Mouse (Mus musculus): Measurements from ENCODE around the gene Lhx1.

The Lhx1 gene

DNA sequence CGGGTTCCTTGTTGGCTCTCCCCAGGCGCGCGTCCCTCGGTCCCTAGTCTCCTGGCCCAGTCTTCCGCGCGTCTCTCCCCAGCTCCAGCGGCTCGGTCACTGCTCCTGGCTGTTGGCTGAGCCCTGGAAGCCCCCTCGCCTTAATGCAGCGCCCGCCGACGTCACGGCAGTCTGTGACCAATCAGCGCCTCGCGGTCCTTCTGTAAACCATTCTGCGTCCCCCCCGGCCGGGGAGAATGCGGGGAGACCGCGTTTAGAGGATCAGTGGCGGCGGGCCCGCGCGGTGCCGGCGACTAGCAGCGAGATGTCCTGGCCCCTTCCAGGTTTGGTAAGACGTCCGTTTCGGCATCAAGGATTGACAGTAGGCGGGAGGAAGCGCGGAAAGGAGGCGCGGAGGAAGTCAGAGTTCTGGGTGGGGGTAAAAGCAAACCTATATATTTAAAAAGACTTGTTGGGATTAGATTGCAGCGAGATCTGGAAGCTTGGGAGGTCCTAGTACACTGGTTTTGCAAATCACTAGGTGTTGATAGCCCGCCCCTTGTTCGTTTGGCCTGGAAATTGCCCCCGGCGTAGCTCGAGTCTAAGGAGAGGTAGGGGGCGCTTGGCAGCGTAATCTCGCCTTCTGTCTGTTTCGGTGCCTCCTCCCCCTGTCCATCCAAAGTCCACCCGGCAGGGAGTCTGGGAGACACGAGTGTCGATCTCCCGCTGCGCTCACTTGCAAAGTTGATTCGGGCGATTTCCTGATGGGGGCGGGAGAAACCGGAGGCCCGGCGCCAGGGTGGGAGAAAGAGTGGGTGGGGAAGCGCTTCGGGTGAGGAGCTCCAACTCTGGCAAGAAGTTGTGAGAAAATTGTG is at the start of gene Lhx1:
Gene Lhx1 (minus strand): TSS at position 115 of the 854 bp plus-strand sequence.
- no peak for DNase-seq (ENCODE audit: extremely low read depth, insufficient read length, low spot score)

DNA sequence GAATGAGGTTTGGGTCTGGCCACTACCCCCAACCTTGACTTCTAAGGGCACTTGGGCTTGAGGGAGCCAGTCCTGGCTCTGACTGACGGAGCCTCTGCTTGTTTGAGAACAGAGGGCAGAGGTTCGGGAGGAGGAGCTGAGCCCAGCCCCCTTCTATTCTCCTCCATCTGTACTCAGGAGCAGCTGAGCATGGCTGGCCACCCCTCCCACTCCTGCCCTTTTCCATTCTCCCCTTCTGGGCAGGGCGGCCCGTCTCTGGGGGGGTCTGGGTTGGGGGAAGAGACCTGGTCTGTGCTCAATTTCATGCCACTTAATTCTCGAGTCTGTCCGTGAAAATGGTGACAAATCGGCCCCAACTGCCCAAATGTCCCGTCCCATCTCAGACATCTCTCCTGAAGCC is 49.5 kb upstream of the Lhx1 start:
- DNase-seq (ENCODE audit: extremely low read depth, insufficient read length, low spot score): no peak

DNA sequence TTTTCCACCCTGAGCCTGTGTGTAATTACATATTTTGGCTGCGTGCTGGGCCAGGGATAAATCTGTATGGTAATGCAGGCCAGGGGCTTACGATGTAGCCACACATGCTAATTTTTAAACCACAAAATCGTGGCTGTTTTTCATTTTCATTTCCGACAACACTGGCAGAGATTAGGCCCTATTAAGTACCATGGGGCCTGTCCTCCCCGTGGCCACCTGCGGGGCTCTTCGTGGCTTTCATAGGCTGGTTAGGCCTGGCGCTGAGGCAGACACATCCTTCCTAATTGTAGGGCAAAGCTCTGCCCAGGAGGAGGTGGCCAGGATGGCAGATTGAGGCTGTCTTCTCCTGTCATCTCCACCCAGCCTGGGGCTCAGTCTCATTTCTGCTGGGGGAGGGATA is 48.3 kb upstream of the Lhx1 start:
- no peak for DNase-seq (ENCODE audit: extremely low read depth, insufficient read length, low spot score)

DNA sequence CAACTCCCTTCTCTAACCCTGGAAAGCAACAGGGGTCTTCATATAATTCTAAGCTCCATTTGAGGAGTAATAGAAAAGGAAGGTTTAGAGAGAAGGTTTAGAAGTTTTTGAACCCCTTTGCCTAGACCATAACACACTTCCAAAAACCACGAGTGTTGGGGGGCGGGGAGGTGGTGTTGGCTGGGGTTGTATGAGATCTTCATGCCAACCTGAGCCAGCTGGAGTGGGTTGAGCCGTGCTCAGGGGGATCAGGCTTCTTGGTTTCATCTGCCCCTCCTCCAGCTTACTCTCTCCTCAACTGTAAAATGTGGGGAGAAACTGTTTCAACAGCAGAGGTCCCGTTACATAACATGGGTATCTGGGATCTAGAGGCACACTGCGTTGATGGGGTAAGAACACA is 45.5 kb upstream of the Lhx1 start:
- no peak for DNase-seq (ENCODE audit: extremely low read depth, insufficient read length, low spot score)

DNA sequence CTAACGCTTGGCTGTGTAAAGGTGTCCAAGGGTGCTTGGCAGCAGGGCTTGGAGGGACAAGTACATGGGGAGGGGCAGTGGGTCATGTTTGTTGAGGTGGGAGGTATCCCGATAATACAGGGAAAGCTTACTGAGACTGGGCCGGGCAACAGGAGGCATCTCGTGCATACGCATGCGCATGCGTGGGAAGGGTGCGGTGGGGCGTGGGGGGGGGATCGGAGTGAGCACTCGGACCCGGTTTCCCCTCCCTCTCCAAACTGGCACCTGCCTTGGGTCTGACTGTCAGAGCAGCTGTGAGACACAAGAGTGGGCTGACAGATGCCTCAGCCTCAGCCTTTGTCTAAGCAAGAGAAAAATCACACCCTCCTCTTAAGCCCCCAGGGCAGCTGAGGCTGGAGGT is 45.1 kb upstream of the Lhx1 start:
- DNase-seq (ENCODE audit: extremely low read depth, insufficient read length, low spot score): no peak

DNA sequence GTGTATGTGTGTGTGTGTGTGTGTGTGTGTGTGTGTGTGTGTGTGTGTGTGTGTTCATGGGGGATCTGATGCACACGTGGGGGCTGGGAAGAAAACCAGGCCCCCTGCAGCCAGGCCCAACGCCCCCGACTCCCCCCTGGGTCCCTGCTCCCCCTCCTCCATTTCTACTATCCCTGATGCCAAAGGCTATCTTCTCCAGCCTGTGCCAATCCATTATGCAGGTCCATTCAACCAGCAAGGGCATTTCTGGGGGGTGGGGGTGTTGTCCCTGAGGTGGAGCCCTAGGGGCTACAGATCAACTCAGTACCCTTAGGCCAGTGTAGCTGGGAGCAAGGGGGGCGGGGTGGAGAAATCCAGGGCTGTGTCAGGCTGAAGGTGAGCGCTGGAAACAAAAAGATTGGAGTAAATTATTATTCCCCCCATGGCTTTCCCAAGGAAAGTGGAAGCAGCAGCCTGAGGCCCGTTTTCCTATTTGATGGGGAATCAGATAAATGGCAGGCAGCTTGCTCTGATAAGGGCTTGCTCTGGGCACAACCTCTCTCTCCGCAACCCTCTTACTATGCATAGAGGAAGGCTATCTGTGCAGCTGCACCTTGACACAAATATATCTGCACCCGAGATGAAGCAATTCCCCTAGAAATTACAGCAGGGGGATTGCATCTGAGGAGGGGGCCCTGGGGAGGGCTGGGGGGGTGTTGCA is 43.9 kb upstream of the Lhx1 start:
- DNase-seq (ENCODE audit: extremely low read depth, insufficient read length, low spot score): no peak

DNA sequence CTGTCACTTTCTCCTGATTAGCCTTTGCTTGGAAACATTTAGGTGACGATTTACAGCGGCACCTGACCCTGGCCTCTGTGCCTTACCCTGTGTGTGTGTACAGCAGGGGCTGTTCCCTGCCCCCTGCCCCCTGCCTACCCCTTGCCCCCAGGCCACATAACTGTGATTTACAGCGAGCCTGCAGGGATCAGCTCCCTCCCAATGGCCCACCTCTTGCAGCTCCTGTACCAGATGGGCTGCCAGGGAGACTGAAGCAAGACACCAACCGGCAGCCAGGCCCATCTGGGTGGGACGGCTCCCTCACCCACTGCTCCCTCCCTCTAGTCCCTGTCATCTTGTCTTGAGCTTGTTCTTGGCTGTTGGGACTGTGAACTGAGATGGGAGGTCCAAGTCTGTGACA is 43.1 kb upstream of the Lhx1 start:
- DNase-seq (ENCODE audit: extremely low read depth, insufficient read length, low spot score): no peak

DNA sequence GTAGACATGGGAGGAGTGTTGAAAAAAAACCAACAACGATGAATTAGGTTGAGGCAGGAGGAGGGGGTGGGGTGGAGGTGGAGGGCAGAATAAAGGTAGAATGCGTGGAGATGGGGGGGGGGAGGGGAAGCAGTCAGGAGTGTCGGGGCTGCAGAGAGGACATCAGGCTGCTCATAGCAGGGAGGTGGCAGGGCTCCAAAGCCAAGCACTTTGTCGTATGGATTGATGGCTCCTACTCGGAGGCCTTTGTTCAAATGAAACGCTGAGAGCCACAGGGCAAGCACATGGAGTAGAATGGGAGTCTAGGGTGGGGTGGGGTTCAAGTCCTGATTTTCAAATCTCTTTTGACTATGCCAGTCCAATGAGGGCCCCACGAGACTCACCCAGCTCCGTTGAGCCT is 41.4 kb upstream of the Lhx1 start:
- DNase-seq (ENCODE audit: extremely low read depth, insufficient read length, low spot score): no peak

DNA sequence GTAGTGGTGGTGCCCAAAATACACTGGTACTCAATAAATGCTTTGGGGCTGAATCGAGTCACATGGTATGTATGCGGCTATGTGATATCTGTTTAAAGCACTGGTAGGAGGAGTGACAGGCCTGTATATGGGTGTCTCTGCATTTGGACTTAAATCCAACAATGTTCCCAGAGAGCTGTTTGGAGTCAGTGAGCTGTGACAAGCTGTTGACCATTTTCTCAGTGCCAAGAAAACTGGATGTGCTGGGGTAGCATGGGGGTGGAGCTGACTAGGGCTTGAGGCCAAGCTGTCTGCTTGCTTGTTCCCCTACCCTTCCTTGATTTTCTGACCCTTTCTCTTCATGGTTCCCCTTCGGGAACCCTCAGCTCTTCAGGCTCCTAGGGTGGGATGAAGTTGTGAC is 39.9 kb upstream of the Lhx1 start:
- no peak for DNase-seq (ENCODE audit: extremely low read depth, insufficient read length, low spot score)

DNA sequence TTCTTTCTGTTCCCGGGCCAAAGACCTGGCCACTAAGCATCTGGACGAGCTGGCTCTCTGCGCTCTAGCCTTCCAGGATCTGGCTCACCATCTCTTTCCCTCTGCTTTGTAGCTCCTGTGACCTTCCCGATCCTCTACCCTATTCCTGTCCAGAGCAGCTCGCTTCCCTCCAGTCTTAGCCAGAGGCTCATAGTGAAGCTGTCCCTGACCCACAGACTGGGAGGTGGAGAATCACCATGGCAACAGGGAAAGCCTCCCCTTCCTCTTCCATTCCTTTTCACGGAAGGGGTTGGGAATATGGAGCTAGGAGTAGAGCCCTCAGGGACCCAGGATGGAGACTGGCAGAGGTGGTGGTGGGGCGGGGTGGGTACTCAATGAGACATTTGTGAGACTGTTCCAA is 38.0 kb upstream of the Lhx1 start:
- no peak for DNase-seq (ENCODE audit: extremely low read depth, insufficient read length, low spot score)

DNA sequence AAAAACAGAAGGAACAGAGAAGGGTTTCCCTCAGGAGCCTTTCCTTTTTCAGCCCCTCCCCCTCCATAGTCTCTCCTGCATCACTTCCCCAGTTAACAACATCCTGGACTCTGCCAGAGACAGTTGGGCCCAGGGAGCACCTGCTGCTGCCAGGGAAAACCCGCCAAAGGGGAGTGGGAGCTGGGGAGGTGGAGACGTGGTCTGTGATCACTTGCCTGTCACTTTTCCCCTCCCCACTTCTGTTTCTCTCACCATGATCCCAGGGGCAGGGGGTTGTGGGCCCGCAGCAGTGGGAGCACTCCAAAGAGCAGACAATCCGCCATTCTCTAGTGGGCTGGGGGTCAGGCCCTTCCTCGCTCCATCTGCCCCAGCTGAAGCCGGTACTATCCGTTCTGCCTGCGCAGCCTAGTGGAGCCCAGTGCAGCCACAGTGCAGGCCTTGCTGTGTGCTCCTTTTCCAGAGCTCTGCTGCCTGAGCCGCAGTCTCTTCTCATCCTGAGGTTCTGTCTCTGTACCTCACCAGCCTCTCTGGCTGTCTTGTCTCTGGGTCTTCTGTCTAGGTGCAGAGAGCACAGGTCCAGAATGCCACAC is 37.5 kb upstream of the Lhx1 start:
- DNase-seq (ENCODE audit: extremely low read depth, insufficient read length, low spot score): no peak

DNA sequence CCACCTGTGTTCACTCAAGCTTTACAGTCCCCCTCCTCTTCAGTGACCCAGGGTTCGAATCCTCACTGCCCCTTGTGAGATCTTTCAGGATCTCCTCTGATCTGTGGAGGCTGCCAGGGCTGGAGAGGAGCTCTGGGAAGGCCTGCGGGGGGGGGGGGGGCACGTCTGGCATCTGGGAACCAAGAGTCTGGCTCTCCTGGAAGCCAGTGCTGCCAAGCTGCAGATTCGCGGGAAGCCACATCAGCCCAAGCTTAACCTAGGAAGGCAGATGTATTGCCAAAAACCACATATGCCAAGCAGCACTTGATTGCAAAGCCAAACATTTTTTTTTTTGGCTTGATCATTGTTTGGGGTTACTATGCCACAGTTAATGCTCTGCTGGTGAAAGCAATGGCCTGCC is 36.2 kb upstream of the Lhx1 start:
- DNase-seq (ENCODE audit: extremely low read depth, insufficient read length, low spot score): peak; percentile 54

DNA sequence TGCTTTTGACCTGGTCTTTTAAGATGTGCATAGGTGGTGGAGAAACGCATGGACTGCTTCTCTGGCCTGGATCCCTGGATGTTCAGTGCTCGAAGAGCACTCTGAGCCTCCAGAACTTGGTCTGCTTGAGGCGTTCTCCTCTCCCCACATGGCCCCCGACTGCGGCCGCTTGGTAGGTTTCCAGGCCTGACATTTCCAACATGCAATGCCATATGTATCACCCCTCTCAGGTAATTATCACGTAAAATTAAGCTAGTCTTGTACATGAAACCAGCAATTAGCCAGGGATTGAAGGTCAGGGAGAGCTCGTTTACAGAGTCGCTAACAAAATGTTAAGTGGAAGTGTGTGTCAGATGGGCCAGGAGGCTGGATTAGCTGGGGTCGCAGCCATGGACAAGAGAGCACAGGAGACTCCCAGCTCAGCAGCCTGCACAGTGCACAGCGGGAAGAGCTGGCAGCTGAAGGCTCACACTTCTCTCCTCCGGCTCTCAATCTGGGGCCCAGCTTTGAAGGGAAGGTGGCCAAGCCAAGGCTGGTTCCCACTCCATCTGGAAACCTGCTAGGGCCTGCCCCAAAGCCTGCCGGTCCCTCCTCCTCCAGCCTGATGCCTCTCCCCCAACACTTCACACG is 28.6 kb upstream of the Lhx1 start:
- DNase-seq (ENCODE audit: extremely low read depth, insufficient read length, low spot score): no peak

DNA sequence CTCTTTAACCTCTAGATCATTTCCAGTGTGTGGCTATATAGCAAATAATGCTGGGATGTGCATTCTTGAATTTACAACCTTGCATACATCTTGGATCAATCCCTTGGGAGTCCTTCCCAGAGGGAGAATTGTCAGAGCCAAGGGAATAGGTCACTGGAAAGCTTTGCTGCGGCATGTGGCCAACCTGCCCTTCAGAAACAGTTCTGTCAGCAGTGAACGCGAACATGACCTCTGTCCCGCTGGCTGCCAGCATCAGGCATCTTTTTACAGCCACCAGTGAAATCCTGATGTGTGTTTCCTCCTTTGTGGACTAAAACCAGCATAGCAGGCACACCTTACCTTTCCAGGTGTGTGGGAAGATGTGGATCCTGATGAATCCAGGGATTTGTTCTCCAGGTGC is 26.0 kb upstream of the Lhx1 start:
- no peak for DNase-seq (ENCODE audit: extremely low read depth, insufficient read length, low spot score)

DNA sequence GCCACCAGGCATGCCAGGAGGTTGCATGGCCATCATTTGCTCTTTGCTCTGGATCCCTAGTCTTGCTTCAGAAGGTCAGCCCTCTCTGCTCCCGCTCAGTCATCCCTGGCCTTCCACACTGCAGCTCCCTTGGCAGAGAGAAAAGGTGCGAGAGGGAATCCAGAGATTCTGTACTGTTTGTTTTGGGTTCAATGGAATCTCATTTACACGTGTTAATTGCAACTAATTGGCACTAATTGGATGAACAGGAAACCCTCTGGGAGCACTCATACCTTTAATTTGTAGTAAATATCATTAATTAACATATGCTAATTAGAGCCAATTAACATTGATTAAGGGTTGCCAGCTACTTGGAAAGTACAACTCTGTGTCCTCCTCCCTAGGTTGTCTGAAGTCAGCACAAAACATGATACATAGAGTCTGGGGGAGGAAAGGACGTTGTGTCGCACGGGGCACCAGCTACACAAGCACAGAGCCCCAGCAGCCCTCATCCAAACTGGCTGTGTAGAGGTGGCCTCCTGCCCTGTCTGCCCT is 24.0 kb upstream of the Lhx1 start:
- no peak for DNase-seq (ENCODE audit: extremely low read depth, insufficient read length, low spot score)

DNA sequence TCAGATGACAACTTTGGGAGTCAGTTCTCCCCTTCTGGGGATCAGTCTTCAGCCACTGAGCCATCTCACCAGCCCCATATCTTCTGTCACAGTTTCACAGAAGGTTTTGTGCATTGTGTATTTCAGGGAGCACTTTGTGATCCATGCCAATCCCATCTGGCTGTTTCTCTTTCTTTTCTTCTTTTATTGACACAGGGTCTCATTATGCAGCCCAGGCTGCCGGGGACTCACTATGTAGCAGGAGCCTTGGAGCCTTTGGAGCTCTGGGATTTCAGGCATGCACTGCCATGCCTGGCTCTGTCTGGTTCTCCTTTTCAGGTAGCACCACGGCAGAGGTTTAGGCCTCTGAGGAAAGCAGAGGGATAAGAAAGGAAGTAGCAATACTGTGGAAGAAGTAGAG is 23.0 kb upstream of the Lhx1 start:
- DNase-seq (ENCODE audit: extremely low read depth, insufficient read length, low spot score): no peak

DNA sequence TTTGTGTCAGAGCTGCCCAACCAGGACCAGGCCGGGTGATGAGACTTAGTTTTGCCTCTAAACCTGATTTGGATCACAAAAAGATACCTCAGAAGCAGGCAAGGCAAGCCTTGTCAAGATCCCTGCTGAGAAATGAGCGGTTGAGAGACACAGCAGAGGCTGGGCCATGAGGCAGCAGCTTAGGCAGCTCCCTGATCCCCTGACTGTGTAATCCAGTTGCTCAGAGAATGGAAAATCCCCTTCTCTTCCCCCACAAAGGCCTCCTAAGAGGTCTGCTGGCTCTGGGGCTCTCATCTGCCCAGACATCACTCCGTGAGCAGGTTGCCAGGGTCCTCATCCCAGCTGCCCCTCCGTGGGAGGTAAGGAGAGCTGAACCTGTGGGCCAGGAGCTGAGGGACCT is 14.6 kb upstream of the Lhx1 start:
- DNase-seq (ENCODE audit: extremely low read depth, insufficient read length, low spot score): no peak

DNA sequence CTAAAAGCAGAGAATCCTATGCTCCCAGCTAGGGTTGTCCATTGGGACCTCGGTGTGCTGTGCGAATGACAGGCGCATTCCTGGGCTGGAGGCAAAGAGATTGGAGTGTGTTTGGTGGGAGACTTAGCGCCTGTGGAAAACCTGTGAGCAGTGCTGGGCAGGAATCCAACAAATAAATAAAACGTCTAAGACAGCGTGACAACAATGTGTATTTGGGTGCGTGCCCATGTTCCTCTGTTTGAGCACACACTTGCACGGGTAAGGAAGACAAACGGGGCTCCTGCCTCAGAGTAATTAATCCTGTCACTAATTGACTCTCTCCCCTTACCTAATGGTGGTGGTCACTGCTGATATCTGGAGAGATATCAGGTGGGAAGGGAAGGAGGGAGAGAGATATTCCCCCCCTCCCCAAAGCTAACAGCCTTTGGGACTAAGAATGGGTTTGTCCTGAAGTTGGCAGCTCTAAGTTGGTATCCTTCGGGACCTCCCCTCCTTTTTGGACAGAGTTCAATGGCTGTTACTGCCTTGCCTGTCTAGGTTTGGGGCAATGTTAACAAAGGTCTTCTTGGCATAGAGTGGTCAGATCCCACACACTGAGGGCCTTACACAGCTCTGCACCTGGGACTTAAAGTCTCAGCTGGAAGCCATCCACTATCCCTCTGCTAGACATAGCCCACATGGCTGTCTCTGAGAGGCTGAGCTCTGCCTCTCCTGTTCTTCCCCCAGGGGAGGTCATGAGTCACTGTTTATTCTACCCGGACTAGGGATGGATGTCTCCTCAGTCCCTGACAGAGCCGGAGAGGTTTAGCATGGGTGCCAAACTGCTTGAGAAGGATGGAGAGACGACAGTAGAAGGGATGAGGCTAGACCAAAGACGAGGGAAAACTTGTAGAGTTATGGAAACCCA is 4.7 kb upstream of the Lhx1 start:
- peak; percentile 39 for DNase-seq (ENCODE audit: extremely low read depth, insufficient read length, low spot score)

DNA sequence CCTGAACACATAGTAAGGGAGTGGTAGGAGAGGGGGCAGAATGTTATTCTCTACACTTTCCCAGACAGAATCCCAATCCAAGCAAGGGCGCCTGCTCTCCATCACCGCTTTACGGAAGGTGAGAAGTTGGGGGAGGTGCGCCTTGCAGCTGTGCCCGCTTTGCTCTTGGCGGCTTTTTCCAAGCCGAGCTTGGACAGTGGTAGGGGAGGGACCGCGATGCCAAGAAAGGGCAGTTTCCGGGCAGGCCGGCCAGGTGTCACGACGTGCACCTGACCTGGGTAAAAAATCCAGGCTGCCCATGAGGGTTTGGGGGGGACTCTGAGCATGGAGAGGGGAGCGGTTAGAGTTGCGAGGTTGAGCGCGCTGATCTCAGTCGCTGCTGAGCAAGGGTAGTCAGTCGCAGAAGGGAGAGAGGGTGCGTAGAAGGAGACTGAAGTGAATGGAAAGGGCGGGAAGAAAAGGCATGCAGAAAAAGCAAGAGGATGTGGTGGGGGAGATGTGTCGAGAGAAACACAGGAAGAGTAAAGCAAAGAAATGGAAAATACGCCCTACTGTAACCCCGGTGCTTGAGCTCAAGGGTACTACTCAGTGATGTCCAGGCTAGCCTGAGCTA is 3.9 kb upstream of the Lhx1 start:
- DNase-seq (ENCODE audit: extremely low read depth, insufficient read length, low spot score): no peak
